8 mouse cellular contexts compared by ENCODE assay signal in the genomic region with DNA sequence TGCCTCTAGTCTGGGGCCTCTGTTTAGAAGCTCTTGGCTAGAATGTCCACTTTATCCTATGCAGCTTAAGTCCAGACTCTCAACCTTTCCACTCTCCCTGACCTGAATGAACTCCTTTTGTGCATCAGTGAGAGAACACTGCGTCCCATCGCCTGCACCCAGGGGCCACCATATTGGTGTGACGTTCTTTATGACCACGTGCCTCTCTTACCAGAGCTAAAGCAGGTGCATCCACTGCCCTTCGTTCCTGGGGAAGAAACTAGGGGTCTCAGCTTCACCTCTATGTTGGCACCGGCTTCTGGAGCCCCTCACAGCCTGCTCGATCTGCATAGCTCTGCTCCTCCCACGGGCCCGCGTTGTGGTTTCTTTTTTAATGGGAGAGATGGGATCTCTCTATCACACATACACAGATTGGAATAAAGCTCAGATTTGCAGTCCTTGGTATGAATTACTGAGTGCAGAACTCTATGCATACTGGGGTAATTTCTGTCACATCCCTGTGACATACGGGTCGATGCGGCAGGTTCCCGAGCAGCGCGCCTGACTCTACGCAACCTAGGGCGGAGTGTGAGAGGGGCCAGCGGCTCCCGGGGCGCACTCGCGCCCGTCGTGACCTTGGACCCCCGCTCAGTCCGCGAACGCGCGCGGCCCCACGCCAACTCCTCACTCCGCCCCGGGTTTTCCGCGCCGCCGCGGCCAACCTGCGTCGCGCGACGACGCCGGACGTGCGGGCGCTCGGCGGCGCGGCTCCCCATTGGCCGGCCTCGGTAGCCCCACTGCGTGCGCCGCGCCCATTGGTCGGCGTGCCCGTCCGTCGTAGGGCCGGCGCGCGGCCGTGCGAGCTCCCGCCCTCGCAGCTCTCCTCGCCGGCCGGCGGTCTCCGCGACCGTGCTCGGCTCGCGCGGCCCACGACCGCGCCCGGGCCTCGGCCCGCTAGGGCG. TPM values are rescaled to one million over a fixed set of nuclear protein-coding genes. Genes with fewer than 3 reads are reported as not detected.
DNase-seq lines count a peak whose midpoint lies in the region; ATAC-seq lines count a peak whose summit lies in the region.

A gene (plus strand): TSS at position 831 of the 941 bp plus-strand sequence.

- peak; percentile 94 for DNase-seq in ZHBTc4 (ENCODE audit: low read depth, low spot score)
- peak; percentile 76 to 88 for DNase-seq in gastrocnemius, adult 8-10 months (ENCODE audit: low spot score in 2 of 2)
- peak; percentile 93 for DNase-seq in induced T-regulatory cell, adult 2 months (ENCODE audit: low read depth)
- DNase-seq in left cerebral cortex, adult 9 months (ENCODE audit: low spot score in 2 of 2): peak; percentile 61 to 83
- peak; percentile 95 for DNase-seq in right cerebral cortex, postnatal 14 days
- DNase-seq in urinary bladder, postnatal 36 days (ENCODE audit: low spot score in 2 of 2): peak; percentile 80 to 89

- ATAC-seq in common myeloid progenitor, adult 5-6 weeks (replicated peaks; ENCODE audit: low read depth, poor library complexity, severe bottlenecking): peak; percentile 91
- peak; percentile 96 for ATAC-seq in megakaryocyte progenitor cell, adult 5-6 weeks (replicated peaks; ENCODE audit: poor library complexity)

RNA-seq across cellular contexts. Expression of the gene that starts here (rescaled TPM):
- 20.8 and 23.8 TPM in 2 replicates for total RNA-seq in common myeloid progenitor, adult 5-6 weeks (2017)
- 10 to 100 TPM; 26.8 to 32.9 (median 28.0) TPM for total RNA-seq in gastrocnemius, adult 8-10 months (2022)
- 24.8 and 28.9 TPM in 2 replicates for total RNA-seq in megakaryocyte progenitor cell, adult 5-6 weeks (2015)
- 20.9 and 23.1 TPM in 2 replicates for total RNA-seq in megakaryocyte progenitor cell, adult 5-6 weeks (2017)

Comparison
In these comparisons a context has a peak if more than half of its experiments do, and no peak if none do; other contexts are left out.
1. Peak in every context shown above with its lines: DNase-seq and ATAC-seq.